Comparison of ENCODE assay signal across 10 mouse cellular contexts in the genomic region with DNA sequence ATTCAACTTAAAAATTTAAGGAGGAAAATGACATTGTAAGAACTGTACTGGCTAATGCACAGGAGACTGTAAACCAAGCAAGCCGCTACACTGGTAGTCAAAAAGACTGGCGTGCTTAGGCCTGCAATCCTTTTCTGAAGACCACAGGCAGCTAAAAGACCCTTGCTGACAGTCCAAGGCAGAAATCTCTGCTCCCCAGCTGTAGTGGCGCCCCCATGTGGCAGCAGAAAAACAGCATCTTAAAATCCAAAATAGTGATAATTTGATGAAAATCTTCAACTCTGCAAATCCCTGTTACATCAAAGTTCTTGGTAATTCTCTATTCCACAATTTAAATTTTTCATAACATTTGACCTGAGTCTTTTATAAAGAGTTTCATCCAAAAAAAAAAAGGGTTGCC. TPM values are rescaled to one million over a fixed set of nuclear protein-coding genes. Genes with fewer than 3 reads are reported as not detected.
DNase-seq lines count a peak whose midpoint lies in the region; ATAC-seq and TF ChIP-seq lines count a peak whose summit lies in the region.
"Had no signal": no experiment of that assay in that cellular context is flagged by ENCODE, and none has a peak within 500 bp of the region (broad histone marks: within the 10 kb centered on the region; RNA-seq: fewer than 3 reads in every experiment).

No protein-coding gene starts in this region.

- TF ChIP-seq EP300 in liver, embryonic 14.5 days (IDR thresholded peaks at IDR 0.05; ENCODE audit: low read depth) = no peak

- peak; percentile 47 for DNase-seq in forebrain, postnatal 0 days
- DNase-seq in liver, embryonic 14.5 days (ENCODE audit: low read depth in 3 of 3, low spot score in 3 of 3) = no peak
- DNase-seq in brain, adult 2 months (ENCODE audit: low read depth, low spot score) = peak; percentile 63
- no peak for DNase-seq in c-Kit-positive CD71-positive TER-119-positive erythroid progenitor cells, embryonic 14.5 days (ENCODE audit: low spot score)
- no peak for DNase-seq in urinary bladder, postnatal 14 days (ENCODE audit: low spot score)
- DNase-seq: lung, postnatal 36 days; thymus, postnatal 4 days had no signal

- H3K4me2 ChIP-seq in forebrain, postnatal 0 days (ENCODE audit: low read depth) = no peak overlapping the region
- H3K4me2 ChIP-seq in forebrain, embryonic 15.5 days (replicated peaks) = no peak overlapping the region
- no peak overlapping the region for H3K4me2 ChIP-seq in liver, embryonic 14.5 days (ENCODE audit: low read depth)
- no peak overlapping the region for H3K4me2 ChIP-seq in liver, embryonic 12.5 days

- WGBS in forebrain, postnatal 0 days = 39% methylated on average over 3 of the region's 3 CpGs
- 26% methylated on average over 3 of the region's 3 CpGs for WGBS in forebrain, embryonic 15.5 days
- 34% methylated on average over 3 of the region's 3 CpGs for WGBS in liver, embryonic 14.5 days (ENCODE audit: insufficient replicate concordance)
- 33% methylated on average over 3 of the region's 3 CpGs for WGBS in liver, embryonic 12.5 days (ENCODE audit: insufficient replicate concordance)

- no peaks in the 10 kb centered on the region for H3K36me3 ChIP-seq in forebrain, postnatal 0 days (ENCODE audit: insufficient read depth)
- H3K36me3 ChIP-seq in forebrain, embryonic 15.5 days = no peaks in the 10 kb centered on the region
- H3K36me3 ChIP-seq in liver, embryonic 14.5 days (replicated peaks; ENCODE audit: control insufficient read depth, insufficient read depth, low read depth) = no peaks in the 10 kb centered on the region
- no peaks in the 10 kb centered on the region for H3K36me3 ChIP-seq in liver, embryonic 12.5 days

- H3K4me1 ChIP-seq in forebrain, postnatal 0 days (ENCODE audit: insufficient read depth) = no peaks in the 10 kb centered on the region; the same call in 1 of the 2 replicates
- H3K4me1 ChIP-seq in forebrain, embryonic 15.5 days = peaks cover 19% of the 10 kb centered on the region
- H3K4me1 ChIP-seq in liver, embryonic 14.5 days (replicated peaks; ENCODE audit: control insufficient read depth in 2 of 2, insufficient read depth in 2 of 2, low read length in 1 of 2) = no peaks in the 10 kb centered on the region
- no peaks in the 10 kb centered on the region for H3K4me1 ChIP-seq in liver, embryonic 12.5 days
- no peaks in the 10 kb centered on the region for H3K4me1 ChIP-seq in embryonic fibroblast, embryonic 13.5 days (ENCODE audit: control insufficient read depth, insufficient read depth, low read length)

- H3K9me3 ChIP-seq in forebrain, postnatal 0 days (ENCODE audit: low read length) = no peaks in the 10 kb centered on the region
- H3K9me3 ChIP-seq in forebrain, embryonic 15.5 days = no peaks in the 10 kb centered on the region
- no peaks in the 10 kb centered on the region for H3K9me3 ChIP-seq in liver, embryonic 14.5 days (ENCODE audit: control insufficient read depth, low read length)
- H3K9me3 ChIP-seq in liver, embryonic 12.5 days (replicated peaks) = no peaks in the 10 kb centered on the region

- no peak overlapping the region for H3K4me3 ChIP-seq in forebrain, postnatal 0 days (ENCODE audit: low read depth, low read length)
- no peak overlapping the region for H3K4me3 ChIP-seq in forebrain, embryonic 15.5 days
- H3K4me3 ChIP-seq in liver, embryonic 14.5 days (ENCODE audit: insufficient read depth in 1 of 2, low read depth in 2 of 2, low read length in 2 of 2) = no peak overlapping the region
- no peak overlapping the region for H3K4me3 ChIP-seq in liver, embryonic 12.5 days
- no peak overlapping the region for H3K4me3 ChIP-seq in embryonic fibroblast, embryonic 13.5 days (ENCODE audit: insufficient read depth, low read length)

- TF ChIP-seq CTCF in forebrain, postnatal 0 days (IDR thresholded peaks at IDR 0.05; ENCODE audit: low read depth) = peak; percentile 69
- TF ChIP-seq CTCF in liver, embryonic 14.5 days (IDR thresholded peaks at IDR 0.05; ENCODE audit: low read depth) = 0 out of 2 replicates have a peak, but pooled peaks have one; percentile 7
- TF ChIP-seq CTCF in embryonic fibroblast, embryonic 13.5 days (IDR thresholded peaks at IDR 0.05; ENCODE audit: borderline replicate concordance, insufficient read depth, low read length) = peak; percentile 44; the same call in 1 of the 2 replicates

- H3K9ac ChIP-seq in forebrain, postnatal 0 days = no peak overlapping the region
- no peak overlapping the region for H3K9ac ChIP-seq in forebrain, embryonic 15.5 days (replicated peaks)
- H3K9ac ChIP-seq in liver, embryonic 14.5 days (replicated peaks) = no peak overlapping the region
- no peak overlapping the region for H3K9ac ChIP-seq in liver, embryonic 12.5 days

- no peak for TF ChIP-seq POLR2A in embryonic fibroblast, embryonic 13.5 days (IDR thresholded peaks at IDR 0.05; ENCODE audit: low read depth, low read length)

- no peak for ATAC-seq in forebrain, postnatal 0 days
- no peak for ATAC-seq in forebrain, embryonic 15.5 days (replicated peaks)
- ATAC-seq in liver, embryonic 14.5 days (ENCODE audit: insufficient read depth) = no peak
- no peak for ATAC-seq in liver, embryonic 12.5 days

- no peaks in the 10 kb centered on the region for H3K27me3 ChIP-seq in forebrain, postnatal 0 days (ENCODE audit: insufficient read depth, low read length)
- H3K27me3 ChIP-seq in forebrain, embryonic 15.5 days = peaks cover 9% of the 10 kb centered on the region; the same call in 1 of the 2 replicates
- peaks cover 21% of the 10 kb centered on the region for H3K27me3 ChIP-seq in liver, embryonic 14.5 days (ENCODE audit: control insufficient read depth, insufficient read depth, low read length)
- H3K27me3 ChIP-seq in liver, embryonic 12.5 days (replicated peaks) = peaks cover 26% of the 10 kb centered on the region

- no peak overlapping the region for H3K27ac ChIP-seq in forebrain, postnatal 0 days (ENCODE audit: low read depth, low read length)
- no peak overlapping the region for H3K27ac ChIP-seq in forebrain, embryonic 15.5 days (replicated peaks)
- H3K27ac ChIP-seq in liver, embryonic 14.5 days = no peak overlapping the region
- H3K27ac ChIP-seq in liver, embryonic 12.5 days = no peak overlapping the region
- no peak overlapping the region for H3K27ac ChIP-seq in embryonic fibroblast, embryonic 13.5 days (ENCODE audit: insufficient read depth, low read length)

RNA-seq across cellular contexts. Expression of gene Trhde, which starts 3.8 kb away (rescaled TPM):
- 10.9 and 15.5 TPM in 2 replicates for total RNA-seq in forebrain, postnatal 0 days (2014; rRNA removed)
- polyA plus RNA-seq in forebrain, postnatal 0 days (2015; fragmentation: Nextera tagmentation; extraction: Ambion mirVana) = 1.4 and 3.1 TPM in 2 replicates
- 2.2 and 3.1 TPM in 2 replicates for polyA plus RNA-seq in forebrain, embryonic 15.5 days (2015; fragmentation: Nextera tagmentation; extraction: Ambion mirVana)
- polyA plus RNA-seq in liver, embryonic 14.5 days (2012; rRNA removed) = 0.01 and 0.02 TPM in 2 replicates
- not detected in 2 replicates for polyA plus RNA-seq in liver, embryonic 14.5 days (2014; fragmentation: Nextera tagmentation; extraction: Ambion mirVana)
- polyA plus RNA-seq in liver, embryonic 12.5 days (2016; fragmentation: Nextera tagmentation; extraction: Ambion mirVana) = not detected in 2 replicates
- 0.12 and 0.18 TPM in 2 replicates for polyA plus RNA-seq in embryonic fibroblast, embryonic 13.5 days (2011; ENCODE audit: insufficient read length, low read depth, missing spikeins)

Comparison
In these comparisons a context has a peak if more than half of its experiments do, and no peak if none do; other contexts are left out.
1. DNase-seq: peak in forebrain, postnatal 0 days (single experiment) and brain, adult 2 months (single experiment); none in liver, embryonic 14.5 days (0 of 3), c-Kit-positive CD71-positive TER-119-positive erythroid progenitor cells, embryonic 14.5 days (single experiment) and urinary bladder, postnatal 14 days (single experiment).
2. CTCF ChIP-seq: peak in every context shown above with its lines; median percentile 69 in forebrain, postnatal 0 days; 44 in embryonic fibroblast, embryonic 13.5 days; 7 in liver, embryonic 14.5 days.